Mouse (Mus musculus) thymus, adult 2 months (tissue): ENCODE measurements around the gene Gm49388.

Experiments used
- CTCF ChIP-seq: fragments of 200-500 bp; IDR thresholded peaks from 2 replicates; pipeline ENCODE4 v1.5.1; 2012; ENCODE audit warnings: mild to moderate bottlenecking, control low read depth, low read length, moderate library complexity, borderline replicate concordance; ENCODE audit not compliant: control insufficient read depth, poor library complexity, insufficient read depth; ENCODE audit errors: extremely low read depth
- POLR2A ChIP-seq: fragments of 200-500 bp; IDR thresholded peaks from 2 replicates; pipeline ENCODE4 v1.6.1; 2012; ENCODE audit warnings: mild to moderate bottlenecking, low read length, control low read depth, moderate library complexity; ENCODE audit not compliant: control insufficient read depth, poor library complexity, insufficient read depth; ENCODE audit errors: extremely low read depth

DNA sequence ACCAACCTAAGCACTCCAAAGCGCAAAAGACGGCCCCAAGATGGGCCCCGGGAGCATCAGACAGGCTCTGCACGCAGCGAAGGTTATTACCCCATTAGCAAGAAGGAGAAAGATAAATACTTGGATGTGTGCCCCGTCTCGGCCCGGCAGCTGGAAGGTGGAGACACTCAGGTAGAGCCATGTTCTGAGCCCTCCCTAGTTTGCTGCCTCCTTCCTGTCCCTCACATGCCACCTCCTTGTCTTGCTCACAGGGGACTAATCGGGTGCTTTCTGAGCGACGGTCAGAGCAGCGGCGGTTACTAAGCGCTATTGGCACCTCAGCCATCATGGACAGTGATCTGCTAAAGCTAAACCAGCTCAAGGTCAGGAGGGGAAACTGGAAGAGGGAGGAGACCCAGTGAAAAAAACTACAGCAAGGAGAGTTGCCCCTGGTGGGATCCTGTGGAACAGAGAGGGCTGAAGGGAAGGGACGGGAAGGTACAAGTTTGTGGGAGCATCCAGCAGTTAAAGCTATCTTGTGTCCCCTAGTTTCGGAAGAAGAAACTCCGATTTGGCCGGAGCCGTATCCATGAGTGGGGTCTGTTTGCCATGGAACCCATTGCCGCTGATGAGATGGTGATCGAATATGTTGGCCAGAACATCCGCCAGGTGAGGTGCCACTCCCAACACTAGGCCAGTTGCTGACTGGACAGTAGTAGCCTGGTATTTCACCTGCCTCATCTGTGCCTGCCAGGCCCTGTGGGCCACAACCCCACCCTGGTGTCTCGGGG lies 11.9 kb downstream of the Gm49388 start:
- no peak for TF ChIP-seq CTCF
- no peak for TF ChIP-seq POLR2A
